Mouse (Mus musculus) limb, embryonic 12.5 days (tissue): ENCODE data around the gene Rab25. TPM values are rescaled to one million over a fixed set of nuclear protein-coding genes. Genes with fewer than 3 reads are reported as not detected.
A peak's percentile ranks its signal among the peaks of the same experiment; 100 is the strongest.

Source experiments
- ATAC-seq: fragments of 200-750 bp; cut with Nextera tagmentation; 2 replicates; pipeline ENCODE4 v1.8.0; 2017; ENCODE audit warnings: low read depth, moderate TSS enrichment; ENCODE audit not compliant: insufficient number of reproducible peaks, insufficient read depth, low FRiP score, low TSS enrichment
- H3K27ac ChIP-seq: fragments of 300-500 bp; sonication (generic); 2 replicates; pipeline ENCODE4 v1.5.1; 2016; ENCODE audit warnings: mild to moderate bottlenecking, moderate library complexity
- H3K27me3 ChIP-seq: fragments of 300-500 bp; sonication (generic); 2 replicates; pipeline ENCODE4 v1.6.1; 2016; ENCODE audit warnings: mild to moderate bottlenecking, moderate library complexity
- H3K36me3 ChIP-seq: fragments of 300-500 bp; sonication (generic); 2 replicates; pipeline ENCODE4 v1.6.1; 2016; ENCODE audit warnings: mild to moderate bottlenecking, moderate library complexity
- H3K4me1 ChIP-seq: fragments of 300-500 bp; sonication (generic); replicated peaks from 2 replicates; pipeline ENCODE4 v1.6.1; 2016
- H3K4me2 ChIP-seq: fragments of 300-500 bp; sonication (generic); 2 replicates; pipeline ENCODE4 v1.6.1; 2016; ENCODE audit warnings: mild to moderate bottlenecking, moderate library complexity
- H3K4me3 ChIP-seq: fragments of 300-500 bp; sonication (generic); replicated peaks from 2 replicates; pipeline ENCODE4 v1.5.1; 2016; ENCODE audit warnings: mild to moderate bottlenecking
- H3K9ac ChIP-seq: fragments of 300-500 bp; sonication (generic); replicated peaks from 2 replicates; pipeline ENCODE4 v1.6.1; 2016; ENCODE audit warnings: mild to moderate bottlenecking, moderate library complexity
- H3K9me3 ChIP-seq: fragments of 300-500 bp; sonication (generic); 2 replicates; pipeline ENCODE4 v1.6.1; 2016; ENCODE audit warnings: mild to moderate bottlenecking, moderate library complexity
- WGBS: fragments of 180-500 bp; shearing (Covaris S2); methylation state at CpG from one replicate; pipeline ENCODE4 v1.1.7; 2016; 5-methylcytosine and 5-hydroxymethylcytosine counted together
- polyA plus RNA-seq: library from polyadenylated mRNA; unstranded; fragments of >200 nt; fragmentation: Nextera tagmentation; extraction: Ambion mirVana; gene quantifications from 2 replicates; pipeline ENCODE4 v1.2.1, GENCODE M21; 2016

Rab25 gene
- polyA plus RNA-seq, 1 experiment from 2014 or later, result 2.6 TPM

DNA sequence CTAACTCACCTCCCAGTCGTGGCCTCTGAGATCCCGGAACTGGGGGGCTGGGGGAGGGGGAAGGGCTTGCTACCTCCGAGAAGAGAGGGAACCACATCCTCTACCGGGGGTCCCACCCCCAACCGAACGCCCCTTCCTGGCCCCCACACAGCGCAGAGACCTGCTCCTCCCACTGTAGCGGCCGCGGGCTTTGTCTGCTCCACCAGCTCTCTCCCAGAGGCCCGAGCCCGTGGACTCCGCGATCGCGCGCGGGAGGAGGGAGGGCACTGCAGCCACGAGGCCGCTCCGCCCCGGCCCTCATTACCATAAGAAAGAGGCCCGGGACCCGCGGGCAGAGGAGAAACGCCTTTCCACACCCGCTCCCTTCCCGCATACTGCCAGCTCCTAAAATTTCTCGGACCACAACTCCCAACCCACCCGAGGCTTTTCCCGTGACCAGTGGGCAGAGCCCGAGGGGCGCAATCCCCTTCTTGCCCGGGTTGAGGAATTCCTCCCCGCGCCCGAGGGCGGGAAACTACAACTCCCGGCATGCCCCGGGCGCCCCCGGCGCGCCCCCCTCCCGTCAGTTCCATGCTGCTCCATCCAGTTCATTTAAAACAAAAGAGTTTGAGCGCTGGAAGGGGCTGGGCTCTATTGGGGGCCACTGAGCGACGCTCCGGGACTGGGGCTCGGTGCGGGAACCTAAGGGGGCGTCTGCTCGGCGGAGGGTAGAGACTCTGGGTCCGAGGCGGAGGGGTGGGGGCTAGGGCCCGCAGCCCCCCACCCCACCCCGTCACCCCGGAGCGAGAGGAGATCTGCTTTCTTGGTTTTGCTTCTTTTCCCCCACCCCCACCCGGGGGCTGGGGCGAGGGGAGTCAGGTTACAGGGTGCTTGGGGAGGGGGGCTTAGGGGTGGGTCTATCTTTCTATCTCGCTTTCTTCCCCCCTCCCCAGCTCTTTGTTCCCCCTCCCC is 16.5 kb downstream of the Rab25 start:
- H3K4me1 ChIP-seq, result peaks cover 59% of the 10 kb centered on the region
- under 1% methylated on average over 62 of the region's 63 CpGs for whole genome bisulfite sequencing

DNA sequence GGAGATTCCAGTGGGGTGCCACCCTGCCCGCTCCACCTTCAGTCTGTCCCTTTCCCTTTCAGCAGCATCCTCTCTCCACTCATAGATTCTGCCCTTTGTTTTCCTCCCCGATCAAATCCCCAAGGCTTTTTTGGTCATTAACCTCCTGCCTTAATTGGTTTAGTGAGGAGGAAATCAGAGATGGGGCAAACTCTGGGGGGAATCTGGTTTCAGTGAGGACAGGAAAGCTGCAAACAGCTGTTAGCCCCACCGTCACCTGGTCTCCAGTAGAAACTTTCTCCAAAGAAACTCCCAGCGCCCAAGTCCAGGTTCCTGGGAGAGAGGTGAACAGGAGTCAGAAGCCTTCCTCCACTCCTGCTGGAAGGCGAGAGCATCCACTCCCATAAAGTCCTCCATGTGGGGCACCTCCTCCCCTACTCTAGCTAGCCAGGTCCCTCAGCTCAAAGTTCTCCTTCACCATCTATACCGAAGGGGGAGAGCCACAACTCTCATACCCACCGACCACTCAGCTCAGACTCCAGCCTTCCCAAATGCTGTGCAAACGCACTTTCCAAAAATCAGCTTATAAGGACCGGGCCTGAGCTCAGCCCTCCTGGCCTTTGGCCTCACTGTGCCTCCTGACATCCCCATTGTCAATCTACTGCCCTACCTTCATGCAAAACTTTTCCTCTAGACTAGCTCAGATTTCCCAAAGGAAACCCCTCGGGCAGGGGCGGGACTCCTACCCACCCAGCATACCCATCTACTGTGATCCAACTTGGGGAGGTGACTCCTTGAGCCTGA is 17.8 kb downstream of the Rab25 start:
- Histone ChIP-seq H3K9ac (peak overlapping the region; percentile 97), H3K4me1 (peaks cover 54% of the 10 kb centered on the region), H3K36me3 (peaks cover 13% of the 10 kb centered on the region), H3K27me3 (no peaks in the 10 kb centered on the region), H3K4me3 (peak overlapping the region; percentile 75), H3K27ac (peak overlapping the region; percentile 99), H3K4me2 (peak overlapping the region; percentile 70), H3K9me3 (no peaks in the 10 kb centered on the region)
- ATAC-seq, result no peak
- under 1% methylated on average over 11 of the region's 11 CpGs for WGBS

More for the DNA sequence above, 16.5 kb downstream of the Rab25 start:
- H3K4me2 ChIP-seq, result peak overlapping the region; percentile 70
- no peaks in the 10 kb centered on the region for H3K27me3 ChIP-seq
- peak overlapping the region; percentile 99 for H3K27ac ChIP-seq
- peak overlapping the region; percentile 75 for H3K4me3 ChIP-seq
- peak overlapping the region; percentile 97 for H3K9ac ChIP-seq
- H3K9me3 ChIP-seq, result no peaks in the 10 kb centered on the region
- ATAC-seq, result peak; percentile 84
- H3K36me3 ChIP-seq, result peaks cover 24% of the 10 kb centered on the region

DNA sequence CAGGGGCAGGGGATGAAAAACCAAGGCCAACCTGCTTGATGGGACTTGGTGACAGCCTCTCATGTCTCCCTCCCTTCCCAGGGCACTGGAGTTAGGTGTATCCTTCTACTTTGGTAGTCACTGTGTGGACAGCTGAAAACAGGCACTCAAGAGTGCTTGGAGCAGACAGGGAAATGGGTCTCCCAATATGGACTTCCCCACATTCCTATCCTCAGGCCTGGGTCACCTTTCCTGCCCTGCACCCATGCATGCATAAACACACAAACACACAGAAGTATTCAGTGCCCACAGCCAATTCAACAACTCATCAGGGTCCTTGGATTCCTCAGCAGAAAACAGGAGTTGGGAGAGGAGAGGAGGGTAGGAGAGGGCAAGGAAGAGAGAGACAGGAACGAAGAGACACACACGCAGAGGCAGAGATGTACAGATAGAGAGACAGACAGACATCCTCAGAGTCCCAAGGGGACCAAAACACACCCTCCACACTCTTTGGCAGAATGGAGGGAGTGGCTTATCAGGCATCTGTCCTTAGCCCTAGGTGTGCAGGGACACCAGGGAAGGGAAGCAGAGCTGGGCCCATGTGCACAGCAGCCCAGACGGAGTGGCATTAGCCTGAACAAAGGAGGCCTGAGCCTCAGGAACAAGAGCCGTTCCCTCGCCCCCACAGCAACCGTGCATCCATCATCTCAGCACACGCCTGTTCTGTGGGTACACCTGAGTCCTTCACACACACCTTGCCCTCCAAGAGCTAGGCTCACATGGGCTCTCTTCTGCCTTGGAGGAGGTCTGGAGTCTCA is 18.7 kb downstream of the Rab25 start:
- peak overlapping the region; percentile 75 for H3K4me3 ChIP-seq
- H3K9ac ChIP-seq, result peak overlapping the region; percentile 97
- H3K4me2 ChIP-seq, result peak overlapping the region; percentile 70
- WGBS, result 44% methylated on average over 7 of the region's 7 CpGs
- no peak for ATAC-seq
- H3K36me3 ChIP-seq, result peaks cover 13% of the 10 kb centered on the region
- H3K27me3 ChIP-seq, result no peaks in the 10 kb centered on the region
- peak overlapping the region; percentile 99 for H3K27ac ChIP-seq
- peaks cover 46% of the 10 kb centered on the region for H3K4me1 ChIP-seq
- H3K9me3 ChIP-seq, result no peaks in the 10 kb centered on the region

DNA sequence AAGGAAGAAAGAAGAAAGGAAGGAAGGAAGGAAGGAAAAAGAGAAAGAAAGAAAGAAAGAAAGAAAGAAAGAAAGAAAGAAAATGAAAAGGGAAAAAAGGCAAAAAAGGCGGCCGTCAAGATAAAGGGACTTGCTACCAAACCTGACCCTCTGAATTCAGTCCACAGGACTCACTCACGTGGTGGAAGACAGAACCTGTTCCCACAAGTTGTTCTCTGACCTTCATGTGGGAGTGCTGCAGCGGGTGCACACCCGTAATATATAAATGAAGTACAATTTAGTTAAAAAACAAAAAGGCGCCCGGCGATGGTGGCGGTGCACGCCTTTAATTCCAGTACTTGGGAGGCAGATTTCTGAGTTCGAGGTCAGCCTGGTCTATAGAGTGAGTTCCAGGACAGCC is 19.5 kb downstream of the Rab25 start:
- WGBS, result 83% methylated on average over 11 of the region's 11 CpGs
- H3K36me3 ChIP-seq, result peaks cover 17% of the 10 kb centered on the region
- no peak overlapping the region for H3K4me2 ChIP-seq
- no peak overlapping the region for H3K27ac ChIP-seq
- H3K4me1 ChIP-seq, result peaks cover 43% of the 10 kb centered on the region
- H3K4me3 ChIP-seq, result peak overlapping the region; percentile 75; the same call in 1 of the 2 replicates
- no peak for ATAC-seq
- H3K27me3 ChIP-seq, result no peaks in the 10 kb centered on the region
- no peaks in the 10 kb centered on the region for H3K9me3 ChIP-seq
- no peak overlapping the region; the same call in 1 of the 2 replicates for H3K9ac ChIP-seq

DNA sequence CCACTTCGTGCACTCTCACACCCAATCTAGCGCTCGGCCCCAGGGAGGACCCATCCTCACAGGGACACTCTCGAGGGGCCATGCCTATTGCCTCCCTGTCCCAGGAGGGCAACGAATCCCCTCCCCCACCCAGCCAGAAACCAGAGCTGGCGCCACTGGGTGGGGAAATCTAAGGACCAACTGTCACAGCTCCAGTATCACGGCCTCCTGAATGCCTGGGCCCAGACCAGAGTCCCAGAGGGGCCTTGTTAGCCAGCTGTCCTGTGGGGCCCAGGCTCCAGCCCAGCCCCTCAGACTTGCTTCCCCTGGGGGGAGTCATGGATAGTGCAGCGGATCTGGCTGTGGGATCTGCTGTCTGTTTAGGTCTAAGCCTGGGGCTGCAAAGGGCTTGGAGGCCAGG is 20.5 kb downstream of the Rab25 start:
- 18% methylated on average over 8 of the region's 8 CpGs for WGBS
- peak overlapping the region; percentile 51 for H3K27ac ChIP-seq
- 0 out of 2 replicates have a peak overlapping the region, but pooled peaks have one; percentile 0 for H3K4me3 ChIP-seq
- H3K36me3 ChIP-seq, result peaks cover 28% of the 10 kb centered on the region
- H3K4me1 ChIP-seq, result peaks cover 43% of the 10 kb centered on the region
- peak overlapping the region; percentile 32; the same call in 1 of the 2 replicates for H3K9ac ChIP-seq
- H3K4me2 ChIP-seq, result peak overlapping the region; percentile 33
- H3K9me3 ChIP-seq, result no peaks in the 10 kb centered on the region
- no peaks in the 10 kb centered on the region for H3K27me3 ChIP-seq
- ATAC-seq, result no peak

DNA sequence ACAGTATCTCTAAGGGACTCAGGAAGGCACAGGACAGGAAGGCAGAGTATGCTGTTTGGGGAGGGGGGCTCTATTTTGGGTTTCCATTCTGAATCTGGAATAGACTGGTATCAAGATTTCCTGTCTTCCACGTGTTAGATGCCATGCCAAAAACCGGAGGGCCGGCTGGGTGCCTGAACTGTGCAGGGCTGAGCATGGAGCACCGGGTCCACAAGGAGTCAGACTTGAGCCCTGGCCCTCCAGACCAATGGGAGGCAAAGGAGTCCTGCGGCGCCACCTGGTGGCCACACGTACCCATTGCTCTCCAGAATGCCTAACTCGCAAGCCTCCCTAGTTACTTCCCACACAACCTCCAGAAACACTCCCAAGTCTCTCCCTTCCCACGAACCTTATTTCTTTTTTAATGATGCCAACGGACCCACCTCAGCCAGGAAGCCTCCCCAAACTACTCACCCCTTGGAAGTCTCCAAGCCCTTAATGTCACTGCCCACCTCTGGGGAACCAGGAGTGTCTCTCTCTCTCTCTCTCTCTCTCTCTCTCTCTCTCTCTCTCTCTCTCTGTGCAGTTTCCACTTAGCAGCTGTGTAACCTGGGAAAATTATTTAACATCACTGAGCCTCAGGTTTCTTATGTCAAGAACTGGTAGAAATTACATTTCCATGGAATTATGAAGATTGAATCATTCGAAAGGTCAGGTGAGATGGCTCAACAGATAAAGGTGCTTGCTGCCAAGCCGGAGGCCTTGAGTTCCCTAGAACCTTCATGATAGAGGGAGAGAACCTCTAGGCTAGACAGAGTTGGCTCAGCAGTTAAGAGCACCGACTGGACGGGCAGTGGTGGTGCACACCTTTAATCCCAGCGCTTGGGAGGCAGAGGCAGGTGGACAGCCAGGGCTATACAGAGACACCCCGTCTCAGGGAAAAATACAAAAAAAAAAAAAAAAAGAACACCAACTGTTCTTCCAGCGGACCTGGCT is 21.7 kb downstream of the Rab25 start:
- H3K4me1 ChIP-seq, result peaks cover 43% of the 10 kb centered on the region
- peak overlapping the region; percentile 29 for H3K4me2 ChIP-seq
- 34% methylated on average over 17 of the region's 17 CpGs for WGBS
- H3K9me3 ChIP-seq, result no peaks in the 10 kb centered on the region
- 0 out of 2 replicates have a peak overlapping the region, but pooled peaks have one; percentile 9 for H3K27ac ChIP-seq
- H3K36me3 ChIP-seq, result peaks cover 30% of the 10 kb centered on the region
- H3K4me3 ChIP-seq, result no peak overlapping the region; the same call in 1 of the 2 replicates
- ATAC-seq, result peak; percentile 64; the same call in 1 of the 2 replicates
- no peak overlapping the region for H3K9ac ChIP-seq
- H3K27me3 ChIP-seq, result no peaks in the 10 kb centered on the region

DNA sequence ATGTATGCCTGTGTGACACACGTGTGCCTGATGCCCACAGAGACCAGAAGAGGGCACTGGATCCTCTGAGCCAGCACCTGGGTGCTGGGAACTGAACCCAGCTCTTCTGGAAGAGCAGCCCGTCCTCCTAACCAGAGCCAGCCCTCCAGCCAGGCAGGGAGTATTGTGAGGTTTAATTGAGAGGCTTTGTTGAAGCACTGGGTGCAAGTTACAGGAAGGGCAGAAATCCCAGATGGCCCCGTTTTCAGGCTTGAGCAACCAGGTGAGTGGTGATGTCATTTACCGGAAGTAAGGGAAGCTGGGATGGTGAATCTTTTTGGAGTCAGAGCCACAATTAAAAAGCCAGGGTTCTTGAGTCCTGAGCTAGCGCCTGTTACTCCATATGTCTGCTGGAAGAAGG is 23.1 kb downstream of the Rab25 start:
- Histone ChIP-seq H3K4me1 (peaks cover 40% of the 10 kb centered on the region), H3K4me2 (no peak overlapping the region), H3K36me3 (peaks cover 30% of the 10 kb centered on the region), H3K9ac (no peak overlapping the region), H3K9me3 (no peaks in the 10 kb centered on the region), H3K27ac (no peak overlapping the region), H3K27me3 (no peaks in the 10 kb centered on the region), H3K4me3 (no peak overlapping the region)
- 83% methylated on average over 5 of the region's 5 CpGs for WGBS
- no peak for ATAC-seq

DNA sequence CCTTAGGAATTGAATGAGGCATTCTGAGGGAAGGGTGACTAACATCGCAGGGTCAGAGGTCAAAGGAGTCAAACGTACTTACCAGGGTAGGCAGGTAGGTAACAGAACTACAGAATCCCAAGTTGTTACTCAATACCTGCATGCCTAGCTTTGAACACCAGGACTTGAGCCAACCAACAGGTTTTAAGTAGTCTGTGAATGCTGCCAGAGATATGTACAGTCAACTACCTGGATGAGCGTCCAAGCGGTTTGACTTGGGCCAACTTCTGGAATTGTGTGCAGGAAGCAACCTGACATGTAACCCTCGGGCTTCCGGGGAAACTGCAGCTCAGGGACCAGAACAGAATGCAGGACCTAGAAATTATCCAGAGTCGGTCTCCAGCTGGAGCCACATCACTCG is 25.1 kb downstream of the Rab25 start:
- WGBS, result 88% methylated on average over 8 of the region's 8 CpGs
- H3K9me3 ChIP-seq, result no peaks in the 10 kb centered on the region

DNA sequence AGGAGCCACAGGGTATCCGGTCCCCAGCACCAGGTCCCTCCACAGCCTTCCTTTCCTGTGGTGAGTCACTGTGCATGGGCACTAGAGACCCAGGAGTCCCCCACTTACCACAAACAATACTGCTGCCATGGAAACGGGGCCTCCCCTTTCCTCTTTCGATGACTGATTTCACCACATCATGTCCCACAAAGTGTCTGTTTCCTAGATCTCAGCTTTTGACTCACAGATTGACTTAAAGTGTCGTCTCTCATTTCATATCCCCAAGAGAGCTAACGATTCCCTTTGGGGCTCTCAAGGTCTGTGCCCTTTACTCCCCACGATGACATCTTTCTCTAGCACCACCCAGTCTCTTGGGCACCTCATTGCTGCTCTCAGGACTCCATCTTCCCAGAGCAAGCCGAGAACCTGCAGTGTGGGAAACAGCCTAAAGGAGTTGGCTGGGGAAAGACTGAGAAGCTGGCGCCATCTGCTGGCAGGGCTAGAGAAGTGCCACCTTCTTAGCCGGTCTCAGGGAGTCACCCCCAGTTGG is 26.2 kb downstream of the Rab25 start:
- Histone ChIP-seq H3K36me3 (peaks cover 30% of the 10 kb centered on the region), H3K27me3 (no peaks in the 10 kb centered on the region), H3K4me1 (peaks cover 11% of the 10 kb centered on the region), H3K4me3 (no peak overlapping the region), H3K9me3 (no peaks in the 10 kb centered on the region), H3K27ac (no peak overlapping the region), H3K4me2 (no peak overlapping the region), H3K9ac (no peak overlapping the region)
- 0 out of 2 replicates have a peak, but pooled peaks have one; percentile 26 for ATAC-seq
- WGBS, result 36% methylated on average over 9 of the region's 9 CpGs

More for the DNA sequence above, 25.1 kb downstream of the Rab25 start:
- H3K27me3 ChIP-seq, result no peaks in the 10 kb centered on the region
- peaks cover 22% of the 10 kb centered on the region for H3K4me1 ChIP-seq
- peaks cover 30% of the 10 kb centered on the region for H3K36me3 ChIP-seq
- ATAC-seq, result no peak
- no peak overlapping the region for H3K27ac ChIP-seq
- no peak overlapping the region for H3K4me2 ChIP-seq
- H3K4me3 ChIP-seq, result no peak overlapping the region
- no peak overlapping the region for H3K9ac ChIP-seq
